Mouse (Mus musculus) limb, embryonic 11.5 days (tissue): Measurements from ENCODE around the gene Sncg. TPM values are rescaled to one million over a fixed set of nuclear protein-coding genes. Genes with fewer than 3 reads are reported as not detected.
"Not testable (repeated sequence)": the region's sequence is repeated elsewhere in the genome, so short reads cannot be mapped to it uniquely, and the experiment has no call there.

Experiments
- ATAC-seq: fragments of 200-750 bp; cut with Nextera tagmentation; 2 replicates; pipeline ENCODE4 v1.8.0; 2017; ENCODE audit warnings: low read depth; ENCODE audit not compliant: insufficient number of reproducible peaks, low FRiP score, low TSS enrichment
- DNase-seq: peaks from one replicate; pipeline ENCODE4 v3.0.0-alpha.2; 2015; ENCODE audit warnings: low spot score
- H3K27ac ChIP-seq: fragments of 300-500 bp; sonication (generic); replicated peaks from 2 replicates; pipeline ENCODE4 v1.5.1; 2014; ENCODE audit warnings: low read depth, mild to moderate bottlenecking, low read length
- H3K27me3 ChIP-seq: fragments of 300-500 bp; sonication (generic); 2 replicates; pipeline ENCODE4 v1.6.1; 2014; ENCODE audit warnings: mild to moderate bottlenecking, low read length, mixed read lengths; ENCODE audit not compliant: control insufficient read depth, insufficient read depth
- H3K36me3 ChIP-seq: fragments of 300-500 bp; sonication (generic); 2 replicates; pipeline ENCODE4 v1.6.1; 2014; ENCODE audit warnings: mild to moderate bottlenecking, low read length, moderate library complexity, mixed read lengths; ENCODE audit not compliant: control insufficient read depth, insufficient read depth
- H3K4me1 ChIP-seq: fragments of 300-500 bp; sonication (generic); 2 replicates; pipeline ENCODE4 v1.6.1; 2014; ENCODE audit warnings: low read length, mixed read lengths; ENCODE audit not compliant: control insufficient read depth, insufficient read depth
- H3K4me2 ChIP-seq: fragments of 300-500 bp; sonication (generic); 2 replicates; pipeline ENCODE4 v1.6.1; 2014; ENCODE audit warnings: low read depth, mild to moderate bottlenecking, moderate library complexity; ENCODE audit not compliant: severe bottlenecking
- H3K4me3 ChIP-seq: fragments of 300-500 bp; sonication (generic); 2 replicates; pipeline ENCODE4 v1.5.1; 2014; ENCODE audit warnings: low read depth, low read length
- H3K9ac ChIP-seq: fragments of 300-500 bp; sonication (generic); 2 replicates; pipeline ENCODE4 v1.6.1; 2014; ENCODE audit warnings: mild to moderate bottlenecking, low read length
- H3K9me3 ChIP-seq: fragments of 300-500 bp; sonication (generic); 2 replicates; pipeline ENCODE4 v1.6.1; 2016; ENCODE audit warnings: low read length; ENCODE audit not compliant: control insufficient read depth
- WGBS: fragments of 180-500 bp; shearing (Covaris S2); extraction: QIAGEN DNeasy Blood & Tissue Kit; methylation state at CpG from one replicate; pipeline ENCODE4 v1.1.7; 2014; 5-methylcytosine and 5-hydroxymethylcytosine counted together
- polyA plus RNA-seq: library from polyadenylated mRNA; unstranded; fragments of >200 nt; fragmentation: Nextera tagmentation; extraction: Ambion mirVana; gene quantifications from 2 replicates; pipeline ENCODE4 v1.2.1, GENCODE M21; 2014

Sncg gene
- polyA plus RNA-seq, 1 experiment from 2014 or later = 3.5 TPM

DNA sequence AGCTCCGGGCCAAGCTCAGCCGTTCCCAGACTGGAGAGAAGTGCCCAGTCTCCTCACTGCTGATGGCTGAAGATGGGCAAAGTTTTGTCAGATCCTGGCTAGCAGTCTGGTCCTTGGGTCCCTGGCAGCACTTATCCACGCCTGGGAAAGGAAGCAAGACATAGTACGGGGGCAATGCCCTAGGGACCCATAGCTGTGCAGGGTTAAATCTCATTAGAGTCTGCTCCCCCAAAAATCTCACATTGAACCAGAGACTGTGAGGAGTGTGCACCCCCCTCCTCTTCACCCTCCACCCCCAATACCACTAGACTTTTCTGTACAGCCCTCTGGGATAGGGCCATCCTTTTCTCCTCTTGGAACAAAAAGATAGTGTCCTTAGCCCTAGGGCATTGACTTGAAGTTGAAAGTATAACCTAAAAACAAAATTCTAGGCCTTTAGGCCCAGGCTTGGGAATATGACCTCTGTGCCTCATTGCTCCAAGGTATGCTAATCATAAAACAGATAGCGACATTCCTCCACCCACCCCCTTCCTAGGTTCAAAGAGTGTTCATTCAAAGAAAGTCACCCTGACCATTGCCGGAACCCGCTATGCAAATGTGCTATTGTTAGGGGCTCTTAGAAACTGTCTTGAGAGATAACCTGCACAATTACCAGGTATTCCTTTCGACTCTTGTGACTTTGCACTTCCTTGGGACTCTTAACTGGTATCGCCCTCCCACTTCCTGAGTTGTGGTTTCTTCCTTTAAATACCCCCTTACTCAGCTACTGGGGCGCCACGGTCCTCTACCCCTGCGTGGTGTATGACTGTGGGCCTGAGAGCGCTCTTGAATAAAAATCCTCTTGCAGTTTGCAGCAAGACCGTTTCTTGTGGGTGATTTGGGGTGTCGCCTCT is 10.1 kb downstream of the Sncg start:
- H3K4me3 ChIP-seq = peak overlapping the region; percentile 33; the same call in 1 of the 2 replicates
- WGBS = 76% methylated on average over 15 of the region's 15 CpGs
- H3K4me1 ChIP-seq, DNase-seq, ATAC-seq, H3K9ac ChIP-seq, H3K27me3 ChIP-seq, H3K36me3 ChIP-seq, H3K27ac ChIP-seq, H3K9me3 ChIP-seq: not testable (repeated sequence)
- peak overlapping the region; percentile 70; the same call in 1 of the 2 replicates for H3K4me2 ChIP-seq

DNA sequence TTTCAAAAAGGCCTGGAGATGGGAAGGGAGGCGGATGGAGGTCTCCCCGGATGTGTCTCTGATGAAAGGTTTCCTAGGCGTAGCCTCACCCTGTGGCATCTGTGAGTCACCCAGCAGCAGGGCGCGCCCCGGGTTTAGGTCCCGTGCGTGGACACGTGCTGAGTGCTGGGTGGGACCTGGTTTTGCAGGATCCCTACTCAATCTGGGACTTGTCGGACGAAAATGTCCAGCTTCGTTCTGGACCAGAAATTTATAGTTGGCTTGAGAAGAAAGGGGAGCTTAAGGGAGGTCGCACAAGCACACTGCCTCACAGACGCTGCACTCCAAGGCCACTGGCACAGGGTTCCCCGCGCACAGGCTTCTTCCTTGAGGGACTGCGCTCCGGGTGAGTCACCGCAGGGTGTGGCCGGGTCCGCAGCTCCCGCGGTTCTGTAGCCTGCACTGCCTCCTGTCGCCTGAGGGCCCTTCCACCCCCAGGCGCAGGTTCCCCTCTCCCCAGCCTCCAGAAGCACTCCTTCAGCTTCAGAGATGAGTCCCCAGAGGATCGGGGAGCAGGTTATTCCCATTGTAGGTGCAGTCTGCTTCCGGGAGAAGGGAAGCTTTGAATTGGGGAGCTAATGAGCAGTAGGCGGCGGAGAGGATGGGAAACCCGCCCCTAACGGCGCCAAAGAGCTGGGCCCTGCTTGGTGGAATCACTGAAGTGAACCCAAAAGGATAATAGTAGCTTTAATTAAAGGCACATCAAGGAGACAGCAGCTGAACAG is 10.9 kb downstream of the Sncg start:
- Histone ChIP-seq H3K9ac (peak overlapping the region; percentile 30), H3K27me3 (peaks cover 6% of the 10 kb centered on the region; the same call in 1 of the 2 replicates), H3K4me3 (peak overlapping the region; percentile 33), H3K4me1 (peaks cover 5% of the 10 kb centered on the region; the same call in 1 of the 2 replicates), H3K9me3 (no peaks in the 10 kb centered on the region; the same call in 1 of the 2 replicates), H3K36me3 (no peaks in the 10 kb centered on the region), H3K4me2 (peak overlapping the region; percentile 70), H3K27ac (no peak overlapping the region)
- 3% methylated on average over 32 of the region's 32 CpGs for WGBS
- DNase-seq (peak; percentile 62), ATAC-seq (no peak)

DNA sequence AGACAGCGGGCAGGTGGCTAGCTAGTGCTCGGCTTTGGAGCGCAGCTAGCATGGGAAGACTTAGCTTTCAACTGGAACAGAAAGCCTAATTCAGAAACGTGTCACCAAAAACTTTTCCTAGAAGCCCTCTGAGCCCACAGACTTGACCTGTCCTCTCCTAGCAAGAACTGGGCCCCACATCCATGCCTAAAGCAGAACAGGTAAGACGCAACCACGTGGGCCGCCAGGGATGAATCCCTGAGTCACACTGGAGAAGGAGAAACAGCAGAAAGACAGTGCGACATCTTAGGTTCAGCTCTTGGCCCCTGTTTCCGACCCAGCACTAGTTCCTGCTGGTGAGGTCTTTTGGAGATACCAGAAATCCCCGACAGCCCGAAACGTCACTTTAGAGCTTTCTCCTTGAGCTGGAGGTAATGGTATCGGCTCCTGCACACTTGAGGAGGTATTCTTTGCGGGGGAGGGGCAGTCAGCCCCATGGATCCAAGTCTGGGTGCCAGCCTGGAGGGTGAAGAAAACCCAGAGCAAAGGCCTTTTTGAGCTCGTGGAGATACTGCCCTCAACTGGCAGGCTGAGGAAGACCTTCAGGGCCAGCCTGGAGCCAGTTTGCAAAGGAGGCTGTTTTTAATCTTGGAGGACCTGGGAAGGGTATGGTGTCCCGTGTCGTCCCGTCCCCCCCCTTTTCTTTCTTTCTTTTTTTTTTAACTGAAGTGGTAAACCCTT is 11.7 kb downstream of the Sncg start:
- H3K36me3 ChIP-seq = no peaks in the 10 kb centered on the region
- WGBS = 28% methylated on average over 18 of the region's 18 CpGs
- H3K9ac ChIP-seq = peak overlapping the region; percentile 30
- H3K27ac ChIP-seq = no peak overlapping the region
- DNase-seq (peak; percentile 60), ATAC-seq (no peak)
- H3K4me1 ChIP-seq = peaks cover 5% of the 10 kb centered on the region; the same call in 1 of the 2 replicates
- peaks cover 6% of the 10 kb centered on the region; the same call in 1 of the 2 replicates for H3K27me3 ChIP-seq
- peak overlapping the region; percentile 33 for H3K4me3 ChIP-seq
- no peaks in the 10 kb centered on the region; the same call in 1 of the 2 replicates for H3K9me3 ChIP-seq
- peak overlapping the region; percentile 70 for H3K4me2 ChIP-seq

DNA sequence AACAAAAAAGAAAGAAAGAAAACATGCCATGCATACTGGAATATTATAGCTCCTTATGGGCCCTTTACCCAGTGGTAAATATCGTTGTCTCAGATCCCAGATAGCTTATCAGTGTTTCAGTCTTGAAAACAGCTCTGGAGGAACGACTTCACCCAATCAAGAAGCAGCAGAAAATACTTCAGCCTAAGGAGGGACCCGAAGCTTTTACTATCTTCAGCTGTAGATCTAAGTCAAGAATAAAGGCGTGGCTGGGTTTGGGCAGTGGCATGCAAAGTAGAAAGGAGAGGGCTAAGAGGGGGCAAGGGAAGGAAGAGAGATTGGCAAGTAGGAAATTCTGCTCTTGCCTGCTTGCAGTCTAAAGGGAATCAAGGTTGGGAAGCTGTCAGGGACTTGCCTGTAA is 12.5 kb downstream of the Sncg start:
- H3K36me3 ChIP-seq = no peaks in the 10 kb centered on the region
- no peak overlapping the region for H3K4me3 ChIP-seq
- H3K9ac ChIP-seq = no peak overlapping the region
- ATAC-seq (no peak), DNase-seq (no peak)
- WGBS = 74% methylated on average over 4 of the region's 4 CpGs
- H3K27ac ChIP-seq = no peak overlapping the region
- peaks cover 5% of the 10 kb centered on the region; the same call in 1 of the 2 replicates for H3K4me1 ChIP-seq
- no peak overlapping the region for H3K4me2 ChIP-seq
- peaks cover 6% of the 10 kb centered on the region; the same call in 1 of the 2 replicates for H3K27me3 ChIP-seq
- H3K9me3 ChIP-seq = no peaks in the 10 kb centered on the region; the same call in 1 of the 2 replicates

DNA sequence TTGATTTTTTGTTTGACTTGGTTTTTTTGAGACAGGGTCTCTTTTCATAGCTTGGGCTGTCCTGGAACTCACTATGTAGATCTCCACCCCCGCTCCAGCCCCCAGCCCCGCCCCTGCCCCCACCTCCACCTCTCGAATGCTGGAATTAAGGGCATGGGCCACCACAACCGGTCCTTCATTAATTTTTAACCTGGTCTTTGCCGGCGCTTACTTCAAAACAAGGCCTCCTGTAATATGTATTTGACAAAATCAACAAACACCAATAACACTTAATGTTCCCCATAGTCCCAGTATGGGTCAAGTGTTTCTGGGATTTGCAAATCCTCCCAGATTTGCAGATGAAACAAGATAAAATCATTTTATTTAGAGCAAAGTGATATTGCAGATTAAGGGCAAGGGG is 14.3 kb downstream of the Sncg start:
- Histone ChIP-seq H3K27ac (no peak overlapping the region), H3K4me3 (no peak overlapping the region), H3K36me3 (no peaks in the 10 kb centered on the region), H3K27me3 (peaks cover 6% of the 10 kb centered on the region; the same call in 1 of the 2 replicates), H3K4me1 (peaks cover 5% of the 10 kb centered on the region; the same call in 1 of the 2 replicates), H3K9ac (no peak overlapping the region), H3K9me3 (no peaks in the 10 kb centered on the region; the same call in 1 of the 2 replicates), H3K4me2 (no peak overlapping the region)
- no peak for DNase-seq
- 48% methylated on average over 6 of the region's 6 CpGs for WGBS
- ATAC-seq = no peak

GRCm38 (mm10) chr14:34359676-34360244 is 14.8 kb downstream of the Sncg start:
- Histone ChIP-seq H3K27me3 (peaks cover 6% of the 10 kb centered on the region; the same call in 1 of the 2 replicates), H3K27ac (no peak overlapping the region), H3K9me3 (no peaks in the 10 kb centered on the region; the same call in 1 of the 2 replicates), H3K4me2 (no peak overlapping the region), H3K4me1 (peaks cover 5% of the 10 kb centered on the region; the same call in 1 of the 2 replicates), H3K36me3 (no peaks in the 10 kb centered on the region), H3K4me3 (no peak overlapping the region), H3K9ac (no peak overlapping the region)
- DNase-seq = no peak
- no peak for ATAC-seq
- 55% methylated on average over 5 of the region's 5 CpGs for WGBS

DNA sequence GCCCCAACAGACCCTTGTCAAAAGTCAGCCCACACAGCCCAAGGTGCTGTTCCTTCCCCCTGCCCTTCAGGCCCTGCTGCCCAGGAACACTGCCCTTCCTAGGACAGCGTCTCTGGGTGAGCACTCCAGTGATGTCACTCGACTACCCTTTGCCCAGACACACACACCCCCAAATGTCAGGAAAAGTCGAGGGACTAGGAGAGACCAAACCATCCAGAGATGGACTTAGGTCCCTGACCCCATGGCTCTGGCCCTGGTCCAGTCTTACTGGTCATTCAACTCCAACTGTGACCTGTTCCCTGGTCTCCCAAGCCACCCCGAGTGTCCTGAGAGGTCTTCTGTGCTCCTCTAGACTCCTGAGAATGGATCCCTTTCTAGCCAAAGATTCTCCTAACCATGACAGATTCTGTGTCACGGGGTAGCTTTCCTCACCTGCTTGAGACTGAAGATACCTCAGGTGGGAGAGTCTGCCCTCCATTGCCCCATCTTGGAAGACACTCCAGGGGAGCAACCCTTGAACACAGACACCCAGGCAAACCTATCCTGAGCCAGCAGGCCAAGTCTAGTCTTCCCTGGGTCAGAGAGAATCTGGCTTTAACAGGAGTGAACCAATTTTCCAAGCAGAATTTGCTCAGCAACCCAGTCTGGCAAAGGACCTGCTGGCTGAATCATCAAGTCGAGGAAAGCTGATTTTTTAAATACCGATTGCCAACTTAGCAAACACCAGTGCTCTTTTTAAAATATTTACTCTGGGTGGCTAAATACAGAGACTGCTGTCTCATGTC is 16.7 kb downstream of the Sncg start:
- Histone ChIP-seq H3K36me3 (no peaks in the 10 kb centered on the region), H3K4me3 (no peak overlapping the region), H3K27me3 (no peaks in the 10 kb centered on the region), H3K9ac (no peak overlapping the region), H3K4me1 (no peaks in the 10 kb centered on the region), H3K27ac (no peak overlapping the region), H3K4me2 (no peak overlapping the region), H3K9me3 (no peaks in the 10 kb centered on the region)
- DNase-seq (no peak), ATAC-seq (no peak)
- 81% methylated on average over 7 of the region's 7 CpGs for WGBS
